Mouse (Mus musculus) regulatory T cell (primary cell): ENCODE measurements at regions not wholly inside any gene's neighbourhood (a gene's known extent, or its start where the extent isn't known, plus 50 kb on each side); places are given as distances from the start of the nearest gene placed in this dataset.

ENCODE experiments used
- in situ Hi-C: fragments of 300-600 bp; cut with MboI, MseI; formaldehyde crosslinking; loops from one replicate; pipeline ENCODE4 v1.15.1; 2025; ENCODE audit warnings: high pct_unique_total_duplicates

DNA sequence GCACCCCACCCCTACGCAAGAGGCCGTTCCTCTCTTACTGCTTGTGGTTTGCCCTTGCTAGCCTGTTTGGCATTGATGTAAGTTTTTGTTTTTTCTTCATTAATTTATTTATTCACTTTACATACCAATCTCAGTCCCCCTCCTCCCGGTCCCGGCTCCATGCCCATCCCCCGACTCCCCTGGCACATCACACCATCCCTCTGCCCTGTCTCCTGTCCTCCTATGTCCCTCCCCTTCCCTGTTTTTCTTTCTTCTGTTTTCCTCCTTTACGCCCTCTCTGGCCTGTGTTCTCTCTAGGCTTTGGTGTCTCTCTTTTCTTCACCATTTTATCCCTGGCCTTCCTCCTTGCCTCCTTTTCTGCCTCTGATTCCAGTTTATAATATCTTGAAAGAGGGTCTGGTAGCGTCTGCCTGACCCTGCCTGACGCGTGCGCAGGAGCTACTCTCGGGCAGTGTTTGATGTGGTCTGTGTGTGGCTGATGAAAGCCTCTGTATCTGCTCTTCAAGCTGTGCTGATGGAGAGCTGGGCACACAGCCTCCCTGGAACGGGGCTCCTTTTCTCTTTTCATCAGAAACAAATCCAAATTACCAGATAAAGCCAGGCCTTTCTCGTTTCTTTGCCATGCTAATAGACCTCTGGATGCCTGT, 172.0 kb upstream of the Camk1g start:
- in situ Hi-C loops, result no loop called here

DNA sequence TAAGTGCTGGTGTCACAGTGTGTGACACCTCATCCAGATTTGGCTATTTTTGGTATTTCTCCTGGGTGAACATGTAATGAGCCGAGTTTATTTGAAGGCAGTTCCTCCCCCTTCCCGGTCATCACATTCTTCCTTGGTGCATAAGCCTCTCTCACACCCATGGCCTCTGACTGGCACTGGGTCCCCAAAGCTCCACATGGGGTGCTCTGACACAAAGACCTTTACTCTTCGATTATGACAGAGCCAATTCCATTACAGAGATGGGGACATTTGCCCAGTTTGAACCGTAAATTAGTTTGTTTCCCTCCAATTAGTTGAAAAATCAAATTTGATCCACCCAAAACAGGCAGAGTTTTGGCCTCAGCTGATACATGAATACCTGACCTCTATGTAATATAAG, 171.2 kb upstream of the Camk1g start:
- in situ Hi-C loops, result no loop called here

DNA sequence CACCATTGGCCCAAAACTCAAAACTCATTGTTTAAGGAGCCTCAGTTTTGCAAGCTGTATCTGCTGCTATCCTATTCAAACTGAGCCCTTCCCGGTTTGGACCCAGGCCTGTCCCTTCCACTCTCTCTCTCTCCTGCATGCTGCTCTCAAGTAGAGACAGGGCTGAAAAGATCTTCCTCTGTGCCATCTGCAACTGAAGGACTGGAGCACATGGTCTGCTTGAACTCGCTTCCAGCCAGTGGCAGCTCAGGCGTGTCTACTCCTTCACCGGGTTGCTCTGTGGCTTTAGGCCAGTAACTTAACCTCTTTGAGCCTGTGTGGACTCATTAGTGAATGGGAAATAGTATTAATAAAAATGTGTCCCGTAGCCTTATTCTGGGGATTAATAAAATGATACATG, 170.4 kb upstream of the Camk1g start:
- in situ Hi-C loops, result no loop called here

DNA sequence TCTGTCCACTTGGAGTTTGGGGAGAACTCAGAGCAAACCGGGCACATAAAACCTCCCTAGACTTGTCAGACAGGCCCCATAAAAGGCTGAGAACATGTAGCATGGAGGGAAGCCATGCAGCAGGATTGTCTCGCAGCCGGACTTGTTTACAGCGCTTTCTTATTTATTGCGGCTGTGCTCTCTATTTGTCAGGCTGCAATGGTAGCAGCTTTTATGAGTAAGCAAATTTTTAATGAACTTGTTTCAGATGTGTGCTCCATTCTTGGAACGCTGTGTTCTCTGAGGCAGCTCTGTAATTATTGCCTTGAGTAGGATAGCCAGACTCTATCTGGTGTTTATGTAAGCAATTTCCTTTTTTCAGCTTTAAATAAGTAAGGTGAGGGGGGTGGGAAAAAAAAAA, 169.2 kb upstream of the Camk1g start:
- in situ Hi-C loops, result no loop called here

DNA sequence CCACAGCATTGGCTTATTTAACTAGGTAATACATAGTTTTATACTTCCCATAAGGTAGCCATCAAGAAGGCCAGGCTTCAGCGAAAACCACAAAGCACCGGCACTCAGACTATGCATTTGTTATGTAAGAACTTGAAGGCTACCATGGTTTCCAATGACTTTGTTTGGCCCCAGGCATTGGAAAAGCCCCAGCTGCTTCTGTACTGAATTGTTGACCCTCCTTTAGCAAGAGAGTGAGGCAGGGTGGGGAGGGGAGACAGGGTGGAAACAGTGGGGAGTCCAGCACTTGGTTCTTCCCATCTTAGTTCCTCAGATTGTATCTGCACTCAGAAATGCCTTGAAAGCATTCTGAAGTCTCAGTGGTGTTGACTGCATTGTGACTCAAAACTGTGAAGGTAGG, 168.3 kb upstream of the Camk1g start:
- in situ Hi-C loops, result no loop called here

DNA sequence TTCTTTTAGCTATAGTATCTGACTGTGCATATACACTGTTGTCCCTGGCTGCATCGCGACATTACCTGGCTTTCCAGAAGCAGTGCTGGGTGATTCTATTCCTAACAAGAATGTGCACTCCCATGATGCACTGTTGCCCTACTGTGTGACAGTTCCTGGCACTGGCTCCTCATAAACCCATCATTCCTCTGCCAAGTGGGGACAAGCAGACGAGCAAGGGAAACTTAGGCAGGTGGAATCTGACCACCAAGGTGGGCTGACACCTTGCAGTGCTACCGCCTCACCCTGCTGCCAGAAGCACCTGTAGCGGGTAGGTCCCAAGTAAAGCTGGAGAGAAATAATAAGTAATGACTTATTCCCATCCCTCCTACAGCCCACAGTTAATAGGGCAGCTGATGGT, 167.5 kb upstream of the Camk1g start:
- in situ Hi-C loops, result no loop called here

DNA sequence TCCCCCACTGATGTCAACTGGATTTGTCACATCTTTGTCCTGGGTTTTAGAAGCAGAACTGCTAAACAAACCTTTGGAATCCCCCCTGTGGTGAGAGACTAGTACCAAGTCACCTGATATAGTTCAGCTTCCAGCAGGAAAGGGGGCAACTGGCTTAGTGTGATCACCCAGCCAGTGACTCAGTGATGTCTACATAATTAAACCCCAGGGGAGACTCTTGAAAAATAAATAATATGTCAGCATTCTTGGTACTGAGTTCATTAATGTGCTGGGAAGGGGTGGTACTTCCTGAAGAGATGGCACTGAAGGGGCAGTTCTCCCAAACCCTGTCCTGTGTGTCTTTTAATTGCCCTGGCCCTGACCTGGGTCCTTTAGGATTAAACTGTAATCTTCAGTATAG, 166.5 kb upstream of the Camk1g start:
- in situ Hi-C loops, result no loop called here

DNA sequence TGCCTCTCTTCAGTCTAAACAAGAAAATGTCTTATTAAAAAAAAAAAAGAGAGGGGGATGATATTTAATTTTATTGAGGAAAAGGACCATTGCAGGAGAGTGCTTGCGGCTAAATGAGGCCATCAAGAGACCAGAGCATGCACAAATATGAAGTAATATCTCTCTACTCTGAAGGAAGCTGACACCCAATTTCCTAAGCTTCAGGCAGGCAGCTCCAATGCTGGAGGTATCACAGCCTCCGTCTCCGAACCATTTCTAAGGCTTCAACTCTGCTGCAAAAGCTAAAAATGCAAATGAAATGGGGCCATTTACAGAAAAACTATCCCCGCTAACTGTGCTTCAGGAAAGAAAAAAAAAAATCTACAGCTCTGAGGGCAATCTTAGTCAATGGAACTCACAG, 164.4 kb upstream of the Camk1g start:
- in situ Hi-C loops, result no loop called here

DNA sequence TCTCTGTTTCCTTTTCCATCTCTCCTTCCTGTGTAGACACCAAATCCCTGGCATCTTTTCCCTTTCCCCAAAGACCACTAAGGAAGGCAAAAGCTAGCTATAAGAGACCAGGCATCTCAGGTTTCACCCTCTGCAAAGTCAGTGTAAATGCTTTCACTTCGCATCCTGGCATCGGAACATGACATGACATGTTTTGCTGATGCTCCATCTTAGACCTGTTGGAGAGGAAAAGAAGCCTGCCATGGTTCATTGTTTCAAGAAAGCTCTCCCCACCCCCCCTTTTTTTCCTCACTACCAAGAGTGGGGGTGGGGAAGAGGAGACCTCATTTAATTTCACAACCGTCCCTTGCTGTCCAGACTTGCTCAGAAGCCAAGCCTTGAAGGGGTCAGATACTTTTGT, 156.4 kb upstream of the Camk1g start:
- in situ Hi-C loops, result no loop called here

DNA sequence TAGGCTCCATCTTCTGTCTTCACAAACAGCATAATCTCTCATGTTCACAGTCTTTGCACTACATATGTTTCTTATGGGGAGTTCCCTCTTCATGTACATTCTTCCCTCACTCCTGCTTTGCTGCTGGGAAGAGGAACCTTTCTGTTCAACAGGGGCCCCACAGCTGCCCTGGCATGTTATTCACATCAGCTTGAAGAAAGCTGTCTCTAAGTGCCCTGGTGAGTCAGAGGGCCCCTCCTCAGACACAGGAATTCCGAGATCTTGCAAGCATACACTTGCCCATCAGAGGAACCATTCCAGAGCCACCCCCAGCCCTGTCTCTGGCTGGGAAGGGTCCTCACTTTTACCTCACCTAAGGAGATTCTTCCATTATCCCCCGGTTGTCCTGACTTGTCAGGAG, 151.9 kb upstream of the Camk1g start:
- in situ Hi-C loops, result no loop called here

DNA sequence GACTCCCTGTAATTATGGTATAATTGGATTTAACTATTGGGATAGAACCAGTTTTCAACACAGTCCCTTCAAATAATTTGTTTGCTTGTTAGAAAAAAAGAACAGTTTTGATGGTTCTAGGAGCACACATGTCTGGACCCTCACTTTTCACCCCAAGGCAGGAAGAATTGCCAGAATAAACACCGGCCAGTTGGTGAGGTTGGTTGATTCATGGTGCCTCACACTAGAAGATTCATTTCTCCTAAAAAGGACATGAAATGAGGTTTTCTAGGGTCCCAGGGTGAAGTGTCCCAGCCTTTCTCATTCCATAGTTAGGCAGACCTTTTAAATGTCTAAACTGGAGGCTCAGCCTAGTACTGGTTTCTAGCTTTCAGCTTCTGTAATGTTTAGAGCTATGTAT, 148.7 kb upstream of the Camk1g start:
- in situ Hi-C loops, result no loop called here

DNA sequence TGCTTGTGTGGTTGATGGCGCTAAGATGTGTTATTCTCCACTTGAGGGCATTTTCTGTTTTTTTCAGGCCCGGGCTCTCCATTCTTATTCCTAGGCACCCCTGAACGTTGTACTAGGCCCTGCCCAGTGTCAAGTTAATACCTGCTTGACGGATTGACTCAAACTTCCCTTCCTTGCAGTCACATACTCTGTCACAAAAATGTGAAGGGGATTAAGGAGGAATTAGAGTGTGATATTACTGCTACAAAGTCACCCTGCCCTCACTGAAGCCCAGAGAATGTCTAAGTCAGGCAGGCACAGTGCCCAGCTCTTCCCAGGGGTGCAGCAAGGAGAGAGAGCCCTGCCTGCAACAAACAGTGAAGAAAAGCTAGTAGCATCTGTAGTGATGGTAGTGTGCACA, 147.9 kb upstream of the Camk1g start:
- in situ Hi-C loops, result no loop called here

DNA sequence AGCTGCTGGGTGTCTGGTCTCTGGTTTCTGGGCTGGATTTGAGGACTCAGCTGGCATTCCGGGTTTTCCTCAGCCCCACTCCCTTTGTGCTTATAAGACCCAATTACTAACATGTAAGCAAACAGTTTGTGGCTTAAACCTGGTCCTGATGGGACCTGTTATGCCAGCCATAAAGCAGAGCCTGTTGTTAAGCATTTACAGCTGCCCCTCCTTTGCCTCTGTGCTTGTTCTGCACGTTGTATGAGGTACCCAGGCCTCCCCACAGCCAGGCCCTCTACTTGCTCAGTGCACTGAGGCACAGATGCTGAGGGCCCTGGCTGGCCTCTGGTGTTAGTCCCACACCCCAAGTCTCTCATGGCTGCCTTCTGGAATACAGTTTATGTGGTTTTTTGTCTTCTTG, 147.2 kb upstream of the Camk1g start:
- in situ Hi-C loops, result no loop called here

DNA sequence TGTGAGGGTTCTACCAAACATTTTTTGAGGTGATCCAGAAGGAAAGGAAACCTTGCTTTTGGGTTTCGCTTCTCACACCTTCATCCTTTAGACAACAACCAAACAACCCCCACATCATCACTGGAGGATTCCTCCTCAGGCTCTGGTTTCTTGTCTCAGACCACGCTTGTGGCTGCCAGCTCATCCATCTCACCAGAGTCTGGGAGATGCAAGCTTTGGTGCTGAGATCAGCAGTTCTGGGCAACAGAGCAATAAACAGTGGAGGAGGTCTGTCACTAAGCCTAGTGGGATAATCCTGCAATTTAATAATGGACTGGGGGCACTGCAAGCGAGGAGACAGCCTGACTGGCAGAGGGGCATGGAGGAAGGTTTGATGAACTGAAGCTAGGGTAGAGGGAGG, 146.3 kb upstream of the Camk1g start:
- in situ Hi-C loops, result no loop called here

DNA sequence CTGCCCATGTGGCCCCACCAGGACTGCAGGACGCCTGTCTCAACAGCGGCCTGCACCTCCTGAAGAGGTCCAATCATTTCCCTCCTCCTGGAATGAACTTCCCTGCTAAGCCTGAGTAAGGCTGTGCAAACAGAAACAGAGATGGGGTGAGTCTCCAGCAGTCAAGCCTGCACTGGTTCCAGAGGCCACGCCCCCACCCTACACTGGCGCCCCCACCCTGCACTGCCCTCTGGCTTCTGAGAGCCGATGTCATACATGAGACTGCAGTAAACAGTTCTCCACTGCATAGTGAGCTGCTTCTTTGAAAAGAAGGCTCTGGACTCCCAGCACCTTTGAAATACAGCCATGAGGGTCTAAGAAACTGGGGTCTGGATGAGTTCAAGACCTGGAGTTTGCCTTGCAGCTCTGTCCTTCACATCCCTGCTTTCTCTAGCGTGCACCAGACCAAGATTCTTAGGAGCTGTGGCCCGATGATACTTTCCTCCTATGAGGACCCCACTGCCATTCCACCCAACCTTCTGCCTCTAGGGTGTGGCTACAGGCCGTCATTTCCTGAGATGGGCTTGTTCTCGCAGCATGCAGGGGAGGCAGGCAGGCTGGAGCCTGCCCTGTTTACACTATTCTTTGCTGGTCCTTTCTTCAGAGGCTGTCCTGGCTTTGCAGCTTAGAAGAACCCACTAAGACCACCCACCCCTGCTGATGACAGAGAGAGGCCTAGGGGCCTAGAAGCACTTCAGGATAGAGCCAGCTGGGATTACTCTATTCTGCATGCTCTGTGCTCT, 144.0 kb upstream of the Camk1g start:
- in situ Hi-C loops, result no loop called here

DNA sequence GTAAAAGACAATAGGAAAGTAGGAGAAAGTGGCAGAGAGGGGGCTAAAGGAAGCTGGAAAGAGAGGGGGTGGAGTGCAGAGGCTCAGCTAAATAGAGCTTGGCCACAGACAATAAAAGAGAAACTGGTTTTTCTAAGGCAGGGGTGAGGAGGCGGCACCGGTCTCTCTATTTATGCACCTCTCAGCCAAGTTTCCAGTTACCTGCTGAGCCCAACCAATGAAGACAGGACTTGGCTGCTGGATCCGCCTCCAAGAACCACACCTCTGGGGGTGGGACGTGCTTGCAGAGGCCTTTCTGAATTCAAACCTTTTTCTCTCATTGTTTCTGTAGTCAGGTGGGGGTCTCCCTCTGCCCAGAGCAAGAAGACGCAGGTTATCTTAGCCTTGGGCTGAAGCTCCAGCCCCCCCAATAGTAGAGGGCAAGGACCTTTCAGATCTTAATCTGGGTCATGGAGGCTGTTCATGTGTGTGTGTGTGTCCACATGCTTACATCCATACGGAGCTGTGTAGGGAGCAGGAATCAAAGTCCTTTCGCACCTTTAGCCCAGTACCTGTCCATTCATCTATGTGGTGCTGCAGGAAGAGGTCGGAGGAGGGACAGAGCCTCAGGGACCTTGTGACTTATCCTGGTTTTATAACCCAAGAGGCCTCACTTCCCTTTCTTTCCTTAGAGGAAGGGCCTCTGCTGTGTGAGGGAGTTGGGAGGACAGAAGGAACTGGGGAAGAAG, 140.1 kb upstream of the Camk1g start:
- in situ Hi-C loops, result no loop called here

DNA sequence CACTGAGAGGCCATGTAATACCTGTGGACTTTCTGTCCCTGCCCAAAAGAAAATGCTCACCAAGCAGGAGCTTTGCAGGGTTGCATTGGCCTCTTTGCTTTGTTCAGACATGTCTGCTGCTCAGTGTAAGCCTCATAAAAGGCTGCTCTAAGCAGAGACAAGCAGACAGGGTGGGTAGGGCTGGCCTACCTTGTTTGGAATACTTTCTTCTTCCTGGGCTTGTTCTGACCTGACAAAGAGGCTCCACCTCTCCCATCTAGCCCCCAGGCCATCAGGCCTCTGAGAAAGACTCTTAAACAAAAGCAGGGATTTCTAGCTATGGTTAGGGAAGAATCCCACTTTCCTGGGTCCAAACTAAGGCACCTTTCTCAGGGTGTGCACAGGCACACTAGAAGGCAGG, 138.2 kb upstream of the Camk1g start:
- in situ Hi-C loops, result no loop called here

DNA sequence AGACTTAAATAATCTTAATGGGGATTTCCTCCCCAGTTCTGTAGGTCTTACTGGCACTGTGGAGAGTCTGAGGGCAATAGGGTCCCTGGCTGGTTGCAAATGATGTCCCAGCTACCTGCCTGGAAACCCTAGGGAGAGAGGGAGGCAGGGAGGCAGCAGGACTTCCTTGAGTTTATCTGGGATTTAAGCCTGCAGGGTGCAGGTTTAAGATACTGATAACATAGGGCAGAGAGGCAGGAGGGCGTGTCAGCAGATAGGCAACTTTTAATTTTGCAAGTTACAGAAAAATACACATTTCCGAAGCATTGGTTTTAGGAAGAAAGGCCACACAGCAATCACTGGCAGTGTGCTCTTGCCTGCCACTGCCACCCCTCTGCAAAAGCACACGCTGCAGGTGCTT, 136.9 kb upstream of the Camk1g start:
- in situ Hi-C loops, result no loop called here

DNA sequence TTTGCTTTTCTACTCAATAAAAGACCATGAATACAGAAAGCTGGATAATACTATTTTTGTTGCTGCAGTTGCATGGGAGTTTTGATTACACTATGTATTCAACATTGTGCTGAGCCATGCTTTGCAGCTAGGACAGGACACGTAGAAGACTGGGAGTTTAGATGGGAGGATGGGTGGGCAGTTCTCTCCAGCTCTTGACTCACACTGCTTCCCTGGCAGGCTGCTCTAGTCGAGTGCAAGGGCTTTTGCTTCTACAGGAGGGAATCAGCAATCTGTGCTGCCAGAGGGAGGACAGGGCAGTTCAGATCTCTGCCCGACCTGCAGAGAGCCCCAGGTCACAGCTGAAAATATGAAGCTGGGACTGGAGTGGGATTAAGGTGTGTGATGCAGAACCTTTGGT, 135.3 kb upstream of the Camk1g start:
- in situ Hi-C loops, result no loop called here

DNA sequence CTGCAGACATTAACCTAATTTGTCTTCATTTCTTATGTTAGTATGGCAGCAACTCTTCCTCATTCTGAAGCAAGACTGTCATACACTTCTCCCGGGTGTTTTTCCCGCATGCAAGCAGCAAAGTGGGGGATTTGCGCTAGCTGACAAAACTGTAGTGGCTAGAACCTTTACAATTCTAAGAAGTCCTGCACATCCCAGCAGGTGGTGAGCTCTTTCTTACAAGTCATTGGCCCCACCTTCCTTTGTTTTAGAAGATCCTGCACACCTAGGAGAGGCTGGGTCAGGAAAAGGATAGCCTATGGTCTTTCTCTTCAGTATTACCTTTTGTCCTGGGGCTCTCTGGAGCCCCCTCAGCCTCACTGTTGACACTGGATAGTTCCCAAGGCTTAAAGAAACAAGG, 134.5 kb upstream of the Camk1g start:
- in situ Hi-C loops, result no loop called here

DNA sequence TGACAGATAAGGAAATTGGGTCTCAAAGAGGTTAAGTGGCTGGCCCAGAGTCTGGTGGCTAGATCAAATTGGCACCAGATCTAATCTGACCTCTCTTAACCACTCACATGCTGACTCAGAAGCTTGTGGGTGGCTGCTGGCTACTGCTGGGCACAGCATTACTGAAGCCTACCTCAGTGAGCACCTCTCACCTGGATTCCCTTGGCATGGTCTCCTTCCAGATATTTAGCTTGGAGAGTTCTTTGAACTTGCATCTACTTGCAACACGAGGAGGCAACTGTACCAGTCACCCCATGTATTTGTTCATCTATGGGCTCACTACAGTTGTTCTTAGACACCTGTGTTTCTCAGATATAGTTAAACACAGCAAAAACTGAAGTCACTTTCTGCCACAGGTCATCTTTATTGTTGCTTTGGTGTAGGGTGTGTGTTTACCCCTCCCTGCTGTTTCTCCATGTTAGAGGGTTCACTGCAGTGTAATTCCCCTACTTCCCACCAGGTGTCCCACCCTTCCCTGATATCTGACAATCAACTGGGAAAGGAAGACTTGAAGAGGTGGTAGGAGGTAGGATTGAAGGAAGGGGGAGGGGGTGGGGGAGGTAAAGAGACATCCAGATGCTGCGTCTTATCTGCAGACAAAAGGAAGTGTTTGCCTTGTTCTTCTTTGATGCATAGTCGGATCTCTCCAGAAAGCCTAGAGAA, 133.7 kb upstream of the Camk1g start:
- in situ Hi-C loops, result no loop called here
